In the genomic region with DNA sequence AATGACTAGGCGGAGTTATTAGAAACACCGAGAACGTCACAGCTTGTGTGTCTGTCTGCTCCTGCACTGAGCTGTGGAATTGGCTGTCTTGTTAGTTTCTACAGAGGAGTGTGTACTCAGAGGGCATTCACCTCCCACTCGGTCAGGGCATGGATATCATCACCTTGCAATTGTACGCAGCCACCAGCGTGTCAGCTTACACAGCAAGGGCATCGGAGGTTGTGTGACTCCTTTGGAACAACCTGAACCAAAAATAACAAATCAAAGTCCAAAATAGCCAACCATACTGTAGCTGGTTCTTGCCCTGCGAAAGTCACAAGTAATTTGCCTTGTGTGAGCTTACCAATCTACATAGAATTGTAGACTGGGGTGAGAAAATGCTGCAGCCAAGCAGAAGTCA, we compare ENCODE assay signal across 22 mouse cellular contexts. TPM values are rescaled to one million over a fixed set of nuclear protein-coding genes. Genes with fewer than 3 reads are reported as not detected.
A peak's percentile ranks its signal among the peaks of the same experiment; 100 is the strongest.
DNase-seq lines count a peak whose midpoint lies in the region; ATAC-seq lines count a peak whose summit lies in the region.
"Had no signal": no experiment of that assay in that cellular context is flagged by ENCODE, and none has a peak within 500 bp of the region (broad histone marks: within the 10 kb centered on the region; RNA-seq: fewer than 3 reads in every experiment).

No protein-coding gene starts in this region.

- no peak overlapping the region for H3K27ac ChIP-seq in kidney, embryonic 16.5 days (ENCODE audit: low read length)
- H3K27ac ChIP-seq in heart, embryonic 11.5 days (ENCODE audit: low read depth, low read length): peak overlapping the region; percentile 72
- H3K27ac ChIP-seq in intestine, embryonic 16.5 days (ENCODE audit: low read length): no peak overlapping the region
- H3K27ac ChIP-seq: embryonic facial prominence, embryonic 10.5 days; hindbrain, embryonic 13.5 days; left cerebral cortex, adult 2 months; liver, embryonic 14.5 days; stomach, embryonic 15.5 days had no signal

- no peak overlapping the region for H3K4me3 ChIP-seq in kidney, embryonic 16.5 days (ENCODE audit: low read length)
- H3K4me3 ChIP-seq in heart, embryonic 11.5 days (ENCODE audit: low read depth, low read length): no peak overlapping the region
- H3K4me3 ChIP-seq in intestine, embryonic 16.5 days (ENCODE audit: low read length): no peak overlapping the region
- H3K4me3 ChIP-seq: embryonic facial prominence, embryonic 10.5 days; hindbrain, embryonic 13.5 days; left cerebral cortex, adult 2 months; stomach, embryonic 15.5 days had no signal

- ATAC-seq in kidney, embryonic 16.5 days (ENCODE audit: low FRiP score, low TSS enrichment): no peak
- ATAC-seq in heart, embryonic 11.5 days (replicated peaks; ENCODE audit: insufficient number of reproducible peaks, low FRiP score, low TSS enrichment): no peak; the same call in 1 of the 2 replicates
- ATAC-seq in intestine, embryonic 16.5 days: no peak

- H3K4me2 ChIP-seq in kidney, embryonic 16.5 days (replicated peaks; ENCODE audit: low read depth, low read length): no peak overlapping the region
- no peak overlapping the region for H3K4me2 ChIP-seq in heart, embryonic 11.5 days
- H3K4me2 ChIP-seq in intestine, embryonic 16.5 days (ENCODE audit: low read depth, low read length): no peak overlapping the region
- H3K4me2 ChIP-seq: hindbrain, embryonic 13.5 days; stomach, embryonic 15.5 days had no signal

- WGBS in kidney, embryonic 16.5 days: 52% methylated on average over 8 of the region's 8 CpGs
- 45% methylated on average over 8 of the region's 8 CpGs for WGBS in heart, embryonic 11.5 days (ENCODE audit: insufficient replicate concordance)
- 65% methylated on average over 8 of the region's 8 CpGs for WGBS in intestine, embryonic 16.5 days

- intact Hi-C loops in heart, postnatal 10 days (cut with DNase I): no loop called here
- intact Hi-C loops in left cerebral cortex, postnatal 4 days (cut with DNase I): no loop called here

- no peaks in the 10 kb centered on the region for H3K4me1 ChIP-seq in kidney, embryonic 16.5 days (ENCODE audit: insufficient read depth, low read length)
- 0 out of 2 replicates have a peak, but pooled peaks cover 2% of the 10 kb centered on the region for H3K4me1 ChIP-seq in heart, embryonic 11.5 days (ENCODE audit: control insufficient read depth, insufficient read depth, low read length)
- H3K4me1 ChIP-seq in intestine, embryonic 16.5 days (ENCODE audit: control insufficient read depth, insufficient read depth, low read length): no peaks in the 10 kb centered on the region
- H3K4me1 ChIP-seq: embryonic facial prominence, embryonic 10.5 days; hindbrain, embryonic 13.5 days; stomach, embryonic 15.5 days had no signal

- no peaks in the 10 kb centered on the region for H3K36me3 ChIP-seq in kidney, embryonic 16.5 days (ENCODE audit: insufficient read depth, low read length)
- H3K36me3 ChIP-seq in heart, embryonic 11.5 days (ENCODE audit: control insufficient read depth, insufficient read depth, low read length): no peaks in the 10 kb centered on the region
- no peaks in the 10 kb centered on the region for H3K36me3 ChIP-seq in intestine, embryonic 16.5 days (ENCODE audit: control insufficient read depth, insufficient read depth, low read length)
- H3K36me3 ChIP-seq: embryonic facial prominence, embryonic 10.5 days; hindbrain, embryonic 13.5 days; stomach, embryonic 15.5 days had no signal

- no peaks in the 10 kb centered on the region for H3K9me3 ChIP-seq in kidney, embryonic 16.5 days (ENCODE audit: low read length)
- no peaks in the 10 kb centered on the region for H3K9me3 ChIP-seq in heart, embryonic 11.5 days (replicated peaks; ENCODE audit: control insufficient read depth, low read length)
- no peaks in the 10 kb centered on the region for H3K9me3 ChIP-seq in intestine, embryonic 16.5 days (ENCODE audit: control insufficient read depth, low read length)
- H3K9me3 ChIP-seq: embryonic facial prominence, embryonic 10.5 days; hindbrain, embryonic 13.5 days; stomach, embryonic 15.5 days had no signal

- no peak overlapping the region for H3K9ac ChIP-seq in kidney, embryonic 16.5 days (replicated peaks; ENCODE audit: low read length)
- H3K9ac ChIP-seq in heart, embryonic 11.5 days (ENCODE audit: low read depth, low read length): peak overlapping the region; percentile 10; the same call in 1 of the 2 replicates
- no peak overlapping the region for H3K9ac ChIP-seq in intestine, embryonic 16.5 days (ENCODE audit: low read depth, low read length)
- H3K9ac ChIP-seq: hindbrain, embryonic 13.5 days; liver, embryonic 14.5 days; stomach, embryonic 15.5 days had no signal

- peak; percentile 43 for DNase-seq in kidney, adult 9 months
- DNase-seq in heart, adult 8-10 months (ENCODE audit: low spot score): peak; percentile 65
- peak; percentile 64 to 73 for DNase-seq in heart, postnatal 10 days
- no peak for DNase-seq in left cerebral cortex, postnatal 4 days
- DNase-seq in spleen, postnatal 36 days (ENCODE audit: low spot score in 2 of 2): no peak
- DNase-seq: adrenal gland, adult 8-10 months; cerebellum, adult 8-10 months; kidney, postnatal 25 days; midbrain, embryonic 14.5 days; spleen, adult 18-20 months; thymus, adult 18-20 months; thymus, postnatal 4 days had no signal

- no peaks in the 10 kb centered on the region for H3K27me3 ChIP-seq in kidney, embryonic 16.5 days (ENCODE audit: insufficient read depth, low read length)
- no peaks in the 10 kb centered on the region for H3K27me3 ChIP-seq in heart, embryonic 11.5 days (ENCODE audit: control insufficient read depth, insufficient read depth, low read length)
- H3K27me3 ChIP-seq in intestine, embryonic 16.5 days (replicated peaks; ENCODE audit: control insufficient read depth, insufficient read depth, low read length): no peaks in the 10 kb centered on the region
- H3K27me3 ChIP-seq: hindbrain, embryonic 13.5 days; stomach, embryonic 15.5 days had no signal

RNA-seq across cellular contexts. Expression of gene Lmod3, which starts 12.7 kb away (rescaled TPM):
- polyA plus RNA-seq in kidney, embryonic 16.5 days (2015; fragmentation: Nextera tagmentation; extraction: Ambion mirVana): 0.15 and 0.52 TPM in 2 replicates
- 10 to 100 TPM; 66.2 to 86.5 (median 72.0) TPM for total RNA-seq in heart, adult 8-10 months (2022)
- 19.0 and 19.3 TPM in 2 replicates for polyA plus RNA-seq in heart, embryonic 11.5 days (2014; fragmentation: Nextera tagmentation; extraction: Ambion mirVana)
- total RNA-seq in heart, postnatal 10 days (2021): 10 to 100 TPM; 45.8 to 66.3 TPM
- total RNA-seq in left cerebral cortex, postnatal 4 days (2021): 1 to 10 TPM in 1 of 2 experiments, under 1 TPM in 1; 0.77 to 1.1 TPM
- 0.06 and 0.12 TPM in 2 replicates for polyA plus RNA-seq in intestine, embryonic 16.5 days (2015; fragmentation: Nextera tagmentation; extraction: Ambion mirVana)
- total RNA-seq: common myeloid progenitor, adult 5-6 weeks; left cerebral cortex, adult 2 months had no signal
- polyA plus RNA-seq: embryonic facial prominence, embryonic 10.5 days; forebrain, embryonic 11.5 days; liver, embryonic 14.5 days; midbrain, embryonic 14.5 days had no signal

RNA-seq across cellular contexts. Expression of gene Arl6ip5, which starts 54.8 kb away (rescaled TPM):
- polyA plus RNA-seq in kidney, embryonic 16.5 days (2015; fragmentation: Nextera tagmentation; extraction: Ambion mirVana): 72.1 and 77.2 TPM in 2 replicates
- 100 to 1,000 TPM; 135 to 148 (median 144) TPM for total RNA-seq in heart, adult 8-10 months (2022)
- 48.9 and 61.6 TPM in 2 replicates for polyA plus RNA-seq in heart, embryonic 11.5 days (2014; fragmentation: Nextera tagmentation; extraction: Ambion mirVana)
- 100 to 1,000 TPM in 1 of 2 experiments, 10 to 100 TPM in 1; 98.4 to 107 TPM for total RNA-seq in heart, postnatal 10 days (2021)
- total RNA-seq in left cerebral cortex, postnatal 4 days (2021): 100 to 1,000 TPM; 150 to 152 TPM
- polyA plus RNA-seq in intestine, embryonic 16.5 days (2015; fragmentation: Nextera tagmentation; extraction: Ambion mirVana): 76.4 TPM in 2 replicates

RNA-seq across cellular contexts. Expression of gene Uba3, which starts 59.8 kb away (rescaled TPM):
- 72.6 and 76.3 TPM in 2 replicates for polyA plus RNA-seq in kidney, embryonic 16.5 days (2015; fragmentation: Nextera tagmentation; extraction: Ambion mirVana)
- 10 to 100 TPM; 50.7 to 59.2 (median 54.2) TPM for total RNA-seq in heart, adult 8-10 months (2022)
- polyA plus RNA-seq in heart, embryonic 11.5 days (2014; fragmentation: Nextera tagmentation; extraction: Ambion mirVana): 90.7 and 93.9 TPM in 2 replicates
- 10 to 100 TPM; 74.8 to 75.1 TPM for total RNA-seq in heart, postnatal 10 days (2021)
- total RNA-seq in left cerebral cortex, postnatal 4 days (2021): 10 to 100 TPM; 75.9 to 78.9 TPM
- polyA plus RNA-seq in intestine, embryonic 16.5 days (2015; fragmentation: Nextera tagmentation; extraction: Ambion mirVana): 50.0 and 53.7 TPM in 2 replicates

Comparison
In these comparisons a context has a peak if more than half of its experiments do, and no peak if none do; other contexts are left out.
1. DNase-seq: peak in kidney, adult 9 months (single experiment), heart, adult 8-10 months (single experiment) and heart, postnatal 10 days (2 of 2); none in left cerebral cortex, postnatal 4 days (single experiment) and spleen, postnatal 36 days (0 of 2).
2. RNA of gene Lmod3, which starts 12.7 kb away (total RNA-seq): 66.2 to 86.5 TPM in heart, adult 8-10 months and 45.8 to 66.3 TPM in heart, postnatal 10 days; 0.77 to 1.1 TPM in left cerebral cortex, postnatal 4 days; every median in the first group is over 10 times any median in the second.